Comparison of ENCODE assay signal across 8 mouse cellular contexts in the genomic region with DNA sequence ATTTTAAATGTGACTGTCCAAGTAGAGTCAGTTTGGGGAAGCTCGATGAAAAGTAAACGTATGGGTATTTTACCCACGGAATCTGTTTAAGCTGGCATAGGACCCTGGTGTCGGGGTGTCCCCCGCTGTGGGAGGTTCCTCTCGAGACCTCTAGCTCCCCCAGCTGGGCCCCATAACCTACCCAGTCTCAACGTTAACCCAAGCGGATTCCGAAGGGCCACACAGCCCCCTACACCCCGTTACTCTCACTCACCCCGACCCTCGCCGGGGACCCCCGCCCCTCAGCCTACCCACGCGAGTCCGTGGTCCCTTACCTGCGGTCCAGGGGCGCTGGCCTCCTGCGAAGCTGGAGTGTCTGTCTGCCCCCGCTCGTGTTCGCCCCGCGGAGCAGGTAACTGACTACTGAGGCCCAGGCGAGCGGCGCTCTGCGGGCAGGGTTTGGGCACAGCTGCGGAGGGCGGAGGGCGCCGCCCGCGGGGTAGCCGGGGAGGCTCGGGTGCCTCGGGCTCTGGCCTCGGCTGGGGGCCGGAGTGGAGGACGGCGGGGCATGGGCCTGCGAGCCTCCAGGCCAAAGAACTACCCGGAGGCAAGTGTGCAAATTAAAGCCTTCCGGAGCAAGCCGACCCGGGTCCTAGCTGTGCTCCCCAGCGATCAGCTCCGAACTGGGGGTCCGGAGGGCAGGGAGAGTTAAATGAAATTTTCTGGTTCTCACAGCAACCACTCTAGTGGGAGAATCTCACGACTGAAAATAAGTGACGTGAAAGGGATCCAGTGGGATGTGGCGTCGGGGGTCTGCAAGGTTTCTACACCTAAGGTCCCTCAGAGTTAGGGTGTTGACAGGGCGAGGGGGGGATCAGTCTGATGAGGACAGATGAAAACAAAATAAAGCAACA.
DNase-seq lines count a peak whose midpoint lies in the region; ATAC-seq lines count a peak whose summit lies in the region.

No protein-coding gene starts in this region.

- H3K4me1 ChIP-seq in liver, embryonic 11.5 days (replicated peaks; ENCODE audit: control insufficient read depth, insufficient read depth, low read length), result 0 out of 2 replicates have a peak, but pooled peaks cover 4% of the 10 kb centered on the region
- H3K4me1 ChIP-seq in forebrain, embryonic 15.5 days, result peaks cover 25% of the 10 kb centered on the region
- peaks cover 20% of the 10 kb centered on the region for H3K4me1 ChIP-seq in limb, embryonic 13.5 days
- H3K4me1 ChIP-seq in stomach, embryonic 14.5 days (ENCODE audit: control insufficient read depth, insufficient read depth, low read length), result peaks cover 5% of the 10 kb centered on the region; the same call in 1 of the 2 replicates

- no peaks in the 10 kb centered on the region for H3K36me3 ChIP-seq in liver, embryonic 11.5 days (ENCODE audit: control insufficient read depth, insufficient read depth, low read length)
- no peaks in the 10 kb centered on the region for H3K36me3 ChIP-seq in forebrain, embryonic 15.5 days
- H3K36me3 ChIP-seq in limb, embryonic 13.5 days, result no peaks in the 10 kb centered on the region
- no peaks in the 10 kb centered on the region for H3K36me3 ChIP-seq in stomach, embryonic 14.5 days (ENCODE audit: control insufficient read depth, insufficient read depth, low read length)

- H3K9ac ChIP-seq in liver, embryonic 11.5 days (ENCODE audit: low read depth, low read length), result no peak overlapping the region
- H3K9ac ChIP-seq in forebrain, embryonic 15.5 days (replicated peaks), result no peak overlapping the region
- H3K9ac ChIP-seq in limb, embryonic 13.5 days, result 0 out of 2 replicates have a peak overlapping the region, but pooled peaks have one; percentile 14
- no peak overlapping the region for H3K9ac ChIP-seq in stomach, embryonic 14.5 days (replicated peaks; ENCODE audit: low read depth, low read length)

- peaks cover 41% of the 10 kb centered on the region for H3K27me3 ChIP-seq in liver, embryonic 11.5 days (replicated peaks; ENCODE audit: control insufficient read depth, insufficient read depth, low read length)
- peaks cover 29% of the 10 kb centered on the region for H3K27me3 ChIP-seq in forebrain, embryonic 15.5 days
- peaks cover 46% of the 10 kb centered on the region for H3K27me3 ChIP-seq in limb, embryonic 13.5 days
- H3K27me3 ChIP-seq in stomach, embryonic 14.5 days (ENCODE audit: control insufficient read depth, insufficient read depth, low read length), result 0 out of 2 replicates have a peak, but pooled peaks cover 5% of the 10 kb centered on the region

- H3K4me2 ChIP-seq in liver, embryonic 11.5 days, result peak overlapping the region; percentile 82
- peak overlapping the region; percentile 100 for H3K4me2 ChIP-seq in forebrain, embryonic 15.5 days (replicated peaks)
- peak overlapping the region; percentile 99 for H3K4me2 ChIP-seq in limb, embryonic 13.5 days (replicated peaks)
- H3K4me2 ChIP-seq in stomach, embryonic 14.5 days (replicated peaks; ENCODE audit: low read depth, low read length), result peak overlapping the region; percentile 99

- ATAC-seq in liver, embryonic 11.5 days (replicated peaks; ENCODE audit: low FRiP score), result no peak; the same call in 1 of the 2 replicates
- 0 out of 2 replicates have a peak, but pooled peaks have one; percentile 15 for ATAC-seq in forebrain, embryonic 15.5 days (replicated peaks)
- no peak for ATAC-seq in limb, embryonic 13.5 days (ENCODE audit: low FRiP score, low read depth)
- no peak for ATAC-seq in stomach, embryonic 14.5 days (ENCODE audit: insufficient number of reproducible peaks, insufficient read depth, low FRiP score, low read depth)
- no peak for ATAC-seq in erythroid progenitor cell, adult 5-6 weeks (replicated peaks; ENCODE audit: low FRiP score, poor library complexity, severe bottlenecking)
- ATAC-seq in inflammation-experienced regulatory T-cells, adult 6 months, result no peak
- ATAC-seq in monocyte, adult 5-6 weeks (replicated peaks; ENCODE audit: insufficient number of reproducible peaks, low FRiP score, low TSS enrichment, poor library complexity, severe bottlenecking), result no peak

- H3K9me3 ChIP-seq in liver, embryonic 11.5 days (ENCODE audit: control insufficient read depth, low read length), result no peaks in the 10 kb centered on the region; the same call in 1 of the 2 replicates
- H3K9me3 ChIP-seq in forebrain, embryonic 15.5 days, result no peaks in the 10 kb centered on the region
- no peaks in the 10 kb centered on the region for H3K9me3 ChIP-seq in limb, embryonic 13.5 days
- no peaks in the 10 kb centered on the region for H3K9me3 ChIP-seq in stomach, embryonic 14.5 days (ENCODE audit: control insufficient read depth, low read depth, low read length)

- 9% methylated on average over 55 of the region's 55 CpGs for WGBS in liver, embryonic 11.5 days
- WGBS in forebrain, embryonic 15.5 days, result 7% methylated on average over 55 of the region's 55 CpGs
- WGBS in limb, embryonic 13.5 days, result 7% methylated on average over 55 of the region's 55 CpGs
- WGBS in stomach, embryonic 14.5 days, result 8% methylated on average over 55 of the region's 55 CpGs

- peak overlapping the region; percentile 51 for H3K4me3 ChIP-seq in liver, embryonic 11.5 days (ENCODE audit: low read depth, low read length)
- H3K4me3 ChIP-seq in forebrain, embryonic 15.5 days, result peak overlapping the region; percentile 67
- H3K4me3 ChIP-seq in limb, embryonic 13.5 days, result peak overlapping the region; percentile 62
- peak overlapping the region; percentile 57 for H3K4me3 ChIP-seq in stomach, embryonic 14.5 days (ENCODE audit: low read depth, low read length)

- peak; percentile 33 for DNase-seq in liver, embryonic 11.5 days (ENCODE audit: low spot score)
- no peak for DNase-seq in liver

- no peak overlapping the region for H3K27ac ChIP-seq in liver, embryonic 11.5 days (ENCODE audit: low read depth, low read length)
- H3K27ac ChIP-seq in forebrain, embryonic 15.5 days (replicated peaks), result no peak overlapping the region
- no peak overlapping the region for H3K27ac ChIP-seq in limb, embryonic 13.5 days
- H3K27ac ChIP-seq in stomach, embryonic 14.5 days (ENCODE audit: low read length), result no peak overlapping the region
